Mouse (Mus musculus) layer of hippocampus, adult 2 months (tissue): ENCODE results near the gene Eps8. TPM values are rescaled to one million over a fixed set of nuclear protein-coding genes. Genes with fewer than 3 reads are reported as not detected.

Experiments used
- DNase-seq, 2 experiments: peaks; one replicate each; pipeline ENCODE4 v3.0.0; 2022; ENCODE audit warnings: low spot score in 2 of 2
- H3K27ac ChIP-seq: fragments of 200-600 bp; 2 replicates; pipeline ENCODE4 v1.8.1; 2022
- H3K4me3 ChIP-seq: fragments of 200-600 bp; 2 replicates; pipeline ENCODE4 v1.8.1; 2022; ENCODE audit warnings: mild to moderate bottlenecking
- CTCF ChIP-seq: fragments of 200-600 bp; conservative IDR thresholded peaks from 2 replicates; pipeline ENCODE4 v1.8.1; 2022; ENCODE audit warnings: antibody characterized with exemption, mild to moderate bottlenecking, moderate library complexity
- total RNA-seq, 2 experiments: library from RNA; stranded (reverse); gene quantifications; 2 replicates each; pipeline ENCODE4 v1.2.3; 2021

Gene Eps8
- total RNA-seq, 2 experiments from 2014 or later: 42.3 to 44.9 TPM

DNA sequence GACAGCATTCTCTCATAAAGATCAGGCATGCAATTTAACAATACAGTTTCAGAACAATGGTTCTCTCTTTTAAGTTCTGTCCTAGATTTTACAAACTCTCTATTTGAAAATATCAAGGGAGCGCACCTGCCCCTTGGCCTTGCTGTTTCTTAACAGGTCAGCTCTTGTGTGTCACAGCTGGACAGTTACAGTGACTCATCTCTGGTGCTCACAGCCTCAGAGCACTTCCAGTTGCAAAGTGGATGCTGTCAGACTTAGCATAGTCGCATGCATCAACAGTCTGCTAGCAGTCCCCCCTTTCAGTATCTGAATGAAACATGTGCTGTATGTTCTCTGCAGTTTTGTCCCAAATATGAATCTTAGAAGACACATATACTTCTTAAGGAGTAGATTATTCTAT, 26.3 kb upstream of the Eps8 start:
- TF ChIP-seq CTCF: no peak
- Histone ChIP-seq H3K27ac (no peak overlapping the region), H3K4me3 (no peak overlapping the region)
- no peak for DNase-seq

- no peak overlapping the region for H3K4me3 ChIP-seq
- no peak for TF ChIP-seq CTCF
- DNase-seq: no peak
Measured at GRCm38 (mm10) chr6:137676581-137676980, 21.9 kb upstream of the Eps8 start.

DNA sequence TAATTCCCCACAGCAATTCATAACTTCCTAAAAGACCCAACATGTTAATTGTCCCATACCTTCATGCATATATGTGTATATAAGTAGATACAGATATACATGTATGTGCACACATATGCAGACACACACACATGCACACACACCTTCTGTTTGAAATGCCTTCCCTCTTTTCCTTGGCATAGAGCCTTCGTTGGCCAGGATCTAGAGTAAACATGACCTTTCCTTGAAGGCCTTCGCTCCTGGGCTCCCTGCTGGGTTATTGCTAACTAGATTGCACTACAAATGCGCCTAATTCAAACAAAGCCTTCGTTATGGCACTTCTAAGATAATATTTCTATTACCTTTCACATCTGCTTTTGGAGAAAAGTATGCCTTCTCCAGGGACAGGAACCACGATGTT, 20.9 kb upstream of the Eps8 start:
- no peak for TF ChIP-seq CTCF
- H3K4me3 ChIP-seq: no peak overlapping the region
- no peak overlapping the region for H3K27ac ChIP-seq
- DNase-seq: no peak

More at GRCm38 (mm10) chr6:137676581-137676980, 21.9 kb upstream of the Eps8 start:
- H3K27ac ChIP-seq: no peak overlapping the region

GRCm38 (mm10) chr6:137673301-137673700, 18.6 kb upstream of the Eps8 start:
- Histone ChIP-seq H3K27ac (no peak overlapping the region), H3K4me3 (no peak overlapping the region)
- DNase-seq: no peak
- TF ChIP-seq CTCF: no peak

- no peak for TF ChIP-seq CTCF
- no peak for DNase-seq
- H3K27ac ChIP-seq: no peak overlapping the region
- H3K4me3 ChIP-seq: no peak overlapping the region
Measured at GRCm38 (mm10) chr6:137671561-137671960, 16.9 kb upstream of the Eps8 start.

DNA sequence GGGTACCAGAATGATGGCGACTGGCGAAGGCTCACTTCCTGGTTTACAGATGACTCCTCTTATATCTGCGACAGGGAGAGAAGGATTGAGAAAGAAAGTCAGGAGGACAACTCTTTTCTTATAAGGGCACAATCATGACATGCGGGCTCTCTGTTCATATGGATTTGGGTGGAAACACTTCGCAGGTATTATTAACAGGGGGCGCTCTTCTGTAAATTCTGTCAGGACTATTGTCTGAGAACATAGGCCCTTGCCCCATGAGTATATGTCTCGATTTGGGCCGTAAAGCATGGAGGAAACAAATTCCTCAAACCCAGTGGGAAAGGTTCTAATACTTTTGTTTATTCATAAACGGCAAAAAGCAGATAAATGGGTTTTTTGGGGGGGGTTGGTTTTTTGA, 16.1 kb upstream of the Eps8 start:
- H3K4me3 ChIP-seq: no peak overlapping the region
- H3K27ac ChIP-seq: no peak overlapping the region
- TF ChIP-seq CTCF: no peak
- no peak for DNase-seq

GRCm38 (mm10) chr6:137669876-137670275, 15.2 kb upstream of the Eps8 start:
- DNase-seq: no peak
- TF ChIP-seq CTCF: no peak
- Histone ChIP-seq H3K27ac (no peak overlapping the region), H3K4me3 (no peak overlapping the region)

- H3K4me3 ChIP-seq: no peak overlapping the region
- H3K27ac ChIP-seq: no peak overlapping the region
- no peak for DNase-seq
- no peak for TF ChIP-seq CTCF
Measured at GRCm38 (mm10) chr6:137669433-137669832, 14.8 kb upstream of the Eps8 start.

DNA sequence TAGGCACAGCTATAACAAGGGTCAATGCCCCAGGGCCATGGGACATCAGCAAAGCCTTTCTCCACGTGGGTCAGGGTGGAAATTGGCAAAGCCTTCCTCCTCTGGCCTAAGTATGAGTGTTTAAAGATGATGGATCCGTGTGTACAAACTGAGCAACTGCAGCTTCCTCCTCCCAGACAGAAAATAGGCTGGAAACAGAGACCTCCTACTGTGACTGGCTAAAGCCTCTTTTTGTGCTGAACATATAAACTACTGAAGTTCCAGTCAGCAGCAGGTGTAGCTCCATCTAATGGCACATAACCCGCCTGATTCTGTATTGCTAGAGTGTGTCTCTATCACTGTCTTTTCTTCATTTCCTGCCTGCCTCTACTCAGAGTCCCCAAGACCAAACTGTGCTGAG, 13.7 kb upstream of the Eps8 start:
- H3K4me3 ChIP-seq: no peak overlapping the region
- H3K27ac ChIP-seq: no peak overlapping the region
- DNase-seq: no peak
- TF ChIP-seq CTCF: no peak

GRCm38 (mm10) chr6:137667665-137668064, 13.0 kb upstream of the Eps8 start:
- Histone ChIP-seq H3K4me3 (no peak overlapping the region), H3K27ac (no peak overlapping the region)
- DNase-seq: no peak
- no peak for TF ChIP-seq CTCF

GRCm38 (mm10) chr6:137664936-137665335, 10.3 kb upstream of the Eps8 start:
- no peak overlapping the region for H3K4me3 ChIP-seq
- TF ChIP-seq CTCF: no peak
- peak overlapping the region; percentile 78 for H3K27ac ChIP-seq
- peak in 1 of 2 experiments; percentile 48 for DNase-seq

DNA sequence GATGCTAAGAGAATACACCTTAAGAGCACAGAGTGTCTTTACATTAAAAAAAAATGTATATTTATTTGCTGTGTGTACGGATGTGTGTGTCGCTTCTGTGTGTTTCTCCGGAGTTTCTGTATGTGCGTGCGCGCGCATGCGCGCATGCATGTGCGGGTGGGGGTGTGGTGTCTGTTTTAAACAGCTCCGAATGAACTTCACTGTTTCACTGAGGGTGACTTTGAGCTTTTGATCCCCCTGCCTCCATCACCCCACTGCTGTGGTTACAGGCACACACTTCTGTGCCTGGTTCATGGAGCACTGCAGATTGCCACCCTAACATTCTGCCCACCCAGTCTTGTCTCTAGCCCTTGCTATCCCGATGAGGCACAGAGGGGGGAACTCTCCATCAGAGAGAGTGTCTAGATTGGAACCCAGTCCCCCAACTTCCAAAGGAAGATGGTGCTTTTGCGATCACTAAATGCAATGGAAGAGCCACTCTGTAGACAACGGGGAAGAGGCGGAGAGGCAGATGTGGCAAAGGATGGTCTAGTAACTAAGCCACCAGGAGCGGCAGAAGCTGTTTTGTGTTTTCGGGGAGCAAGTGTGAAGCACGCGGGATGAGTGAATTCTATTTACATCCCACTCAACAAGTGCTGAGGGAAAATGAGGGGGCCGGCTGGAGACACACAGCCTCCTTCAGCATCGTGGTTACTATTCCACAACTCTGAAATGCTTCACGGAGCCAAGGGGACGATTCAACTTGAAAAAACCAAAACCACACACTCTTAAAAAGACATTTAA, 7.1 kb upstream of the Eps8 start:
- Histone ChIP-seq H3K4me3 (no peak overlapping the region), H3K27ac (no peak overlapping the region)
- TF ChIP-seq CTCF: no peak
- DNase-seq: peak; percentile 53 to 75

- peak; percentile 78 for TF ChIP-seq CTCF
- Histone ChIP-seq H3K27ac (no peak overlapping the region), H3K4me3 (no peak overlapping the region)
- peak in 1 of 2 experiments; percentile 27 for DNase-seq
Measured at GRCm38 (mm10) chr6:137658426-137659088, 3.9 kb upstream of the Eps8 start.

DNA sequence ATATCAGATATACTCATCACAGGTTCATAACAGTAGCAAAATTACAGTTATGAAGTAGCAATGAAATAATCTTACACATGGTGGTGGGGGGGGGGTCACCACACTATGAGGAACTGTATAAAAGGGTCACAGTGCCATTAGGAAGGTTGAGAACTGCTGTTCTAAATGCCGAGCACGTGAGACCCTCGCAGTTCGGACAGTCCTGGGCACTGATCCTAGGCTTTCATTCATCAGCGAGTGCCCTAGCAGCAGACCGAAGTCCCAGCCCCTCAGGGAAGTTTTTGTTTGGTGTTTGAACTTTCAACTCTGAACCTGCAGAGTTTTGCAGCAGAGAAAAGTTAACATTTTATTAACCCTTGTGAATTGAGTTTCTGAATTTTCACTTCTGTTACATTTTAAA, 2.5 kb upstream of the Eps8 start:
- no peak overlapping the region; the same call in 1 of the 2 replicates for H3K27ac ChIP-seq
- no peak overlapping the region for H3K4me3 ChIP-seq
- no peak for TF ChIP-seq CTCF
- no peak for DNase-seq
